Mouse (Mus musculus): ENCODE measurements at regions not wholly inside any gene's neighbourhood (a gene's known extent, or its start where the extent isn't known, plus 50 kb on each side); places are given as distances from the start of the nearest gene placed in this dataset.

DNA sequence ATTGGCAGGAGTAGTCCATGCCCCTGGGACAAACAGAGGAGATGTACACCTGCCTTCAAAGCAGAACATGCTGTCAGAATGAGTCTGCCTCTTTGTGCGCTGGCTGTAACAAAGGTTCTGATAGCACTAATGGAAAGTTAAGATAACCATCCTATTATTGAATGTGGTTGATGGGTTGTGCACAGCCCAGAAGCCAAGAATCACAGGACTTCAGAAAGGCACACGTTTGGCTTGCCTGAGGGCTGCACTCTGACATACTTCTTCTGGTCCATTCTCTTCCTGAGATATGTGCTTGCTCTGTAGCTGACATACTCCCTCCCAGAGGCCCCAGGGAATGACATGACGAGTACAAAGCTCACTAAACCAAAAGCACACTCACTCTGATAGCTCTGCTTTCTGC is 50.1 kb upstream of the Galnt15 start:
- no peaks in the 10 kb centered on the region for H3K36me3 ChIP-seq
- no peaks in the 10 kb centered on the region; the same call in 1 of the 2 replicates for H3K27me3 ChIP-seq (ENCODE audit: insufficient read depth, poor library complexity, severe bottlenecking)
- 58% methylated on average over 3 of the region's 3 CpGs for WGBS
- no peak overlapping the region for H3K27ac ChIP-seq
- H3K9me3 ChIP-seq = no peaks in the 10 kb centered on the region
- DNase-seq (ENCODE audit: low spot score) = no peak
- peaks cover 3% of the 10 kb centered on the region; the same call in 1 of the 2 replicates for H3K4me1 ChIP-seq
- H3K4me3 ChIP-seq = no peak overlapping the region
